Mouse (Mus musculus): ENCODE measurements around the gene Ccdc14.

DNA sequence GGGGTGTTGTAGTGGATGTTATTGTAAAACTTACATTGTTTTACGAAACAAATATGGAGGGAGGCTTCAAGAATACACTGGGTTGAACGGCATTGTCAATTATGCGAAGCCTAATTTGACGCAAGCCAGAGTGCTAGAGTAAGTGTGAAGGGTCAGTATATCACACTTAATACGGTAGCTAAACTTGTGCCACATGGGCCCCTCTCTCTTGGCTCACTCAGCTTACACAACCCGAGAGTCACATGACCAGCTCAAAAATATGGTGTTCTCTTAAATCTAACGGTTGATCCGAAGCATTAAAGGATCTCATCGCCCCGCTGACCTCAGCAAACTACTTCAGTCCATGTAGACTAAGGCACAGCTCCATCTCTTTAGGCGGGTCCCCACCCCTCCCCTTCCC lies 32.0 kb upstream of the Ccdc14 start:
- TF ChIP-seq CTCF (IDR thresholded peaks at IDR 0.05; ENCODE audit: low read depth) (no peak), EP300 (IDR thresholded peaks at IDR 0.05; ENCODE audit: low read depth) (no peak)
